Mouse (Mus musculus): ENCODE measurements around the gene 1110008P14Rik. TPM values are rescaled to one million over a fixed set of nuclear protein-coding genes. Genes with fewer than 3 reads are reported as not detected.

1110008P14Rik gene
- polyA plus RNA-seq, 1 experiment: 104 TPM

DNA sequence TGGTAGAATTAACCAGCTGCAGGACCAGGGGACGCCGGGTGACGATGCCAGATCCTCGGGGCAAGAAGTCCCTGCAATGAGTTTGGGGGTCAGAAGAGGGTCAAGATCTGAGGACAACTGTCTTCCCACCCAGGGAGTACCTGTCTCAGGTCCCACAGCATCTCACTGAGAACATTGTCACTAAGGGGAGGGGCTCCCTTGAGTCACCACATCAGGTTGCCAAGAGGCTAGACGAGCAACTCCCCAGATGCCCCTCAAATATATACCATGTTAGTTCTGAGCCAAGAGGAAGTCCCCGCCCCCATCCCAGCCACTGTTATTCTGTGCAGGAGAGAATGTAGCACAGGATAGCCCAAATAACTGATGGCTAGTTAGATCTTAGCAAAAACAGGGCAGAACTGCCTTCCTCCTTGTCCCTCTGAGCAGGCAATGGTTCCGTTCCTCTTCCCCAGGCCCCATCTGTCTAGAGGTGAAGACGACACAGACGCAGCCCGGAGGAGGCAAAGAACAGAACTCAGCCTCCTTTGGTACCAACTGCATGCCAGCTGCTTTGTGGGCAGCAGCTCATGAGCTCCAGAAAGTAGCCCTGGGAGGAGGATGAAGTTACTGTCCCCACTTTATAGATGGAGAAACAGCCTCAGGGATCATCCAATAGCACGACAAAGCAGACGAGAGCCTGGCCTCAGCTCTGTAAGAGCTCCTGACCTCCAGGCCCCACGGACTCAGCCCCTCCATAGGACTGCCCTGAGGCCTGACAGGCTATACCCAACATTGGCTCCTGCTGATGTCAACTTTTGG, 40.7 kb downstream of the 1110008P14Rik start:
- Histone ChIP-seq H3K36me3 (ENCODE audit: control insufficient read depth, insufficient read depth) (peaks cover 4% of the 10 kb centered on the region), H3K4me3 (ENCODE audit: insufficient read depth, poor library complexity, severe bottlenecking) (no peak overlapping the region), H3K27me3 (ENCODE audit: control insufficient read depth, insufficient read depth, insufficient read length) (no peaks in the 10 kb centered on the region), H3ac (ENCODE audit: control insufficient read depth, insufficient read length, low read depth) (no peak overlapping the region), H3K79me2 (ENCODE audit: control insufficient read depth, insufficient read depth) (no peaks in the 10 kb centered on the region), H3K79me3 (ENCODE audit: low read depth) (no peaks in the 10 kb centered on the region)
- no peak for TF ChIP-seq CEBPB (IDR thresholded peaks at IDR 0.05; ENCODE audit: low read depth)
- TF ChIP-seq FOSL1 (IDR thresholded peaks at IDR 0.05; ENCODE audit: insufficient read depth, low read length, poor library complexity, severe bottlenecking): no peak
- TF ChIP-seq MYOD1 (IDR thresholded peaks at IDR 0.05; ENCODE audit: control insufficient read depth, insufficient read length, low read depth): no peak
- no peak for TF ChIP-seq MAX (IDR thresholded peaks at IDR 0.05)
- TF ChIP-seq CTCF (IDR thresholded peaks at IDR 0.05; ENCODE audit: control insufficient read depth, insufficient read depth, insufficient read length): no peak
- TF ChIP-seq MYOG (IDR thresholded peaks at IDR 0.05; ENCODE audit: control insufficient read depth, extremely low read depth, insufficient read length): no peak
- TF ChIP-seq USF1 (IDR thresholded peaks at IDR 0.05; ENCODE audit: low read depth): no peak

DNA sequence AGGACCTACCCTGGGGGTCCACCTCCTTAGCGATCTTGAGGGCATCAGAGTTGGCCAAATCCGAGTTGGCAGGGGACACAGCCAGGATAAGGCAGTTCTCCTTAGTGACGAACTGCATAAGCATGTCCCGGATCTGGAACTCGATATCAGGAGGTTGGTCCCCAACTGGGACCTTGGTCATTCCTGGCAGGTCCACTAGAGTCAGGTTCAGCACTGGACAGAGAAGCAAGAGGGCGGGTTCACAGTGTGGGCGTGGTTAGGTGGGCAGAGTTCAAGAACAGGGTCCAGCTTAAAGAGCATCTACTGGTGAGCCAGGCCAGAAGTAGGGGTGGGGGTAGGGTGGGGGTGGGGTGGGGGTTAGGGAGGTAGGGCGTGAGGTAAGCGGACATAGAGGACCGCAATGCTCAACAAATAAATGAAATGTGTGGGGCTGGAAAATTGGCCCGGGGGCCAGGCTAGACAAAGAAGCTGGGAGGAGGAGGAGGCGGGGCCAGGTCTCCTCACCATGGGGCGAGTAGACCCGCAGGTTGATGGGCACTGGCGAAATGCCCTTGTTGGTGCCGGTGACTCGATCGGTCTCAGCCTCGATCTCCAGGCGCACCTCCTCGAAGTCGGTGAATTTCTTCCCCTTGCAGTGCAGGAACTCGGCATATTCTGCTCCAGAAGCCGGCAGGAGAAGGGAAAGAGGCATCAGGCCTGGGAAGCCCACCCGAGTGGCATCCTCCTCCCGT, 41.7 kb downstream of the 1110008P14Rik start:
- Histone ChIP-seq H3K27me3 (ENCODE audit: control insufficient read depth, insufficient read depth, insufficient read length) (no peaks in the 10 kb centered on the region), H3K79me2 (ENCODE audit: control insufficient read depth, insufficient read depth) (no peaks in the 10 kb centered on the region), H3K36me3 (ENCODE audit: control insufficient read depth, insufficient read depth) (peaks cover 4% of the 10 kb centered on the region), H3ac (ENCODE audit: control insufficient read depth, insufficient read length, low read depth) (no peak overlapping the region), H3K79me3 (ENCODE audit: low read depth) (no peaks in the 10 kb centered on the region), H3K4me3 (ENCODE audit: insufficient read depth, poor library complexity, severe bottlenecking) (no peak overlapping the region)
- TF ChIP-seq CTCF (IDR thresholded peaks at IDR 0.05; ENCODE audit: control insufficient read depth, insufficient read depth, insufficient read length): no peak
- TF ChIP-seq MYOG (IDR thresholded peaks at IDR 0.05; ENCODE audit: control insufficient read depth, extremely low read depth, insufficient read length): no peak

DNA sequence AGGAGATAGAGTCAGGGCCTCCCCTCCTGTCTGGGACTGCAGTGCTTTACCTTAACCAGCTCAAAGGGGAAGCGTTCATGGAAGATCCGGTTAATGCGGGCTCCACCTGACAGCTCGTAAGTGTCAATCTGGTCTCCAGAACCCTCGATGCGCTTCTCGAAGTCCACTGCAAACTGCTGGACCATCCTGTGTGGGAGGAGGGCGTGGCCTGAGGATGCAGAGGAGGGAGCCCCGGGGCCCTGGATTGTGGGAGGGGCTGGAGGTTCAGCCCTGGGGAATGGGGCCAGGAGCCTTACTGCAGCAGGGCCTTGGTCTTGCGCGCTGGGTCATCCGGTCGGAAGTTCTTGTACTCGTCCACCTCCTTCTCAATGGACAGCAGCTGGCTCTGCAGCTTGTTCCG, 45.9 kb downstream of the 1110008P14Rik start:
- H3K79me3 ChIP-seq (ENCODE audit: low read depth): no peaks in the 10 kb centered on the region
- H3K27me3 ChIP-seq (ENCODE audit: control insufficient read depth, insufficient read depth, insufficient read length): no peaks in the 10 kb centered on the region
- no peak for TF ChIP-seq CEBPB (IDR thresholded peaks at IDR 0.05; ENCODE audit: low read depth)
- no peak for TF ChIP-seq MYOG (IDR thresholded peaks at IDR 0.05; ENCODE audit: control insufficient read depth, extremely low read depth, insufficient read length)
- H3K4me3 ChIP-seq (ENCODE audit: insufficient read depth, poor library complexity, severe bottlenecking): no peak overlapping the region
- H3K36me3 ChIP-seq (ENCODE audit: control insufficient read depth, insufficient read depth): peaks cover 4% of the 10 kb centered on the region
- H3K79me2 ChIP-seq (ENCODE audit: control insufficient read depth, insufficient read depth): no peaks in the 10 kb centered on the region
- no peak overlapping the region for H3ac ChIP-seq (ENCODE audit: control insufficient read depth, insufficient read length, low read depth)

GRCm38 (mm10) chr2:32332159-32332558, 49.6 kb downstream of the 1110008P14Rik start:
- TF ChIP-seq USF1 (IDR thresholded peaks at IDR 0.05; ENCODE audit: low read depth) (no peak), MYOG (IDR thresholded peaks at IDR 0.05; ENCODE audit: control insufficient read depth, extremely low read depth, insufficient read length) (no peak), FOSL1 (IDR thresholded peaks at IDR 0.05; ENCODE audit: insufficient read depth, low read length, poor library complexity, severe bottlenecking) (no peak), CTCF (IDR thresholded peaks at IDR 0.05; ENCODE audit: control insufficient read depth, insufficient read depth, insufficient read length) (no peak), CEBPB (IDR thresholded peaks at IDR 0.05; ENCODE audit: low read depth) (no peak), MAX (IDR thresholded peaks at IDR 0.05) (no peak), MYOD1 (IDR thresholded peaks at IDR 0.05; ENCODE audit: control insufficient read depth, insufficient read length, low read depth) (no peak)
- Histone ChIP-seq H3K36me3 (ENCODE audit: control insufficient read depth, insufficient read depth) (no peaks in the 10 kb centered on the region), H3K79me3 (ENCODE audit: low read depth) (no peaks in the 10 kb centered on the region), H3K4me3 (ENCODE audit: insufficient read depth, poor library complexity, severe bottlenecking) (no peak overlapping the region), H3K79me2 (ENCODE audit: control insufficient read depth, insufficient read depth) (no peaks in the 10 kb centered on the region), H3ac (ENCODE audit: control insufficient read depth, insufficient read length, low read depth) (no peak overlapping the region), H3K27me3 (ENCODE audit: control insufficient read depth, insufficient read depth, insufficient read length) (no peaks in the 10 kb centered on the region)

GRCm38 (mm10) chr2:32329531-32329930, 52.2 kb downstream of the 1110008P14Rik start:
- Histone ChIP-seq H3K79me3 (ENCODE audit: low read depth) (no peaks in the 10 kb centered on the region), H3ac (ENCODE audit: control insufficient read depth, insufficient read length, low read depth) (no peak overlapping the region), H3K36me3 (ENCODE audit: control insufficient read depth, insufficient read depth) (no peaks in the 10 kb centered on the region), H3K4me3 (ENCODE audit: insufficient read depth, poor library complexity, severe bottlenecking) (no peak overlapping the region), H3K27me3 (ENCODE audit: control insufficient read depth, insufficient read depth, insufficient read length) (no peaks in the 10 kb centered on the region), H3K79me2 (ENCODE audit: control insufficient read depth, insufficient read depth) (no peaks in the 10 kb centered on the region)
- TF ChIP-seq MYOD1 (IDR thresholded peaks at IDR 0.05; ENCODE audit: control insufficient read depth, insufficient read length, low read depth) (no peak), CTCF (IDR thresholded peaks at IDR 0.05; ENCODE audit: control insufficient read depth, insufficient read depth, insufficient read length) (no peak), MYOG (IDR thresholded peaks at IDR 0.05; ENCODE audit: control insufficient read depth, extremely low read depth, insufficient read length) (no peak), FOSL1 (IDR thresholded peaks at IDR 0.05; ENCODE audit: insufficient read depth, low read length, poor library complexity, severe bottlenecking) (no peak)
